Mouse (Mus musculus): ENCODE results near the gene Tnfrsf25.

DNA sequence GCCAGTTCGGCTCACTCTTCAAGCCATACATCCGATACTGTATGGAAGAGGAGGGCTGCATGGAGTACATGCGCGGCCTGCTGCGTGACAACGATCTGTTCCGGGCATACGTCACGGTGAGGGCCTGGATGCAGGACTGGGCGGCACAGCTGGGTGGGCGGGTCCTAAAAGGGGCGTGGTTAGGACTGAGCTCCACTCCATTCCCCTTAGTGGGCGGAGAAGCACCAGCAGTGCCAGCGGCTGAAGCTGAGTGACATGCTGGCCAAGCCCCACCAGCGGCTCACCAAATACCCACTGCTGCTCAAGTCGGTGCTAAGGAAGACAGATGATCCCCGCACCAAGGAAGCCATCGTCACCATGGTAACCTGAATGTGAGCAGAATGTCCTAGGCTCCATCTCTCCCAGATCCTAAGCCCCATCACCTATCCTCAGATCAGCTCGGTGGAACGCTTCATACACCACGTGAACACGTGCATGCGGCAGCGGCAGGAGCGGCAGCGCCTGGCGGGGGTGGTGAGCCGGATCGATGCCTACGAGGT, 7.7 kb upstream of the Tnfrsf25 start:
- TF ChIP-seq MAX (IDR thresholded peaks at IDR 0.05; ENCODE audit: low read depth) = no peak
- peak; percentile 13 for TF ChIP-seq POLR2A (IDR thresholded peaks at IDR 0.05; ENCODE audit: insufficient read length, low read depth)
- TF ChIP-seq MYOG (IDR thresholded peaks at IDR 0.05; ENCODE audit: control insufficient read depth in 1 of 3, insufficient read depth in 1 of 3, insufficient read length in 2 of 3, low read depth in 2 of 3) = peak in 1 of 3 experiments; percentile 2
- no peak for TF ChIP-seq USF1 (IDR thresholded peaks at IDR 0.05; ENCODE audit: low read depth)
- TF ChIP-seq POLR2AphosphoS2 (IDR thresholded peaks at IDR 0.05; ENCODE audit: insufficient read length, low read depth) = no peak

All from myocyte (in vitro differentiated cells).